Mouse (Mus musculus): ENCODE results near the gene Patl2. TPM values are rescaled to one million over a fixed set of nuclear protein-coding genes. Genes with fewer than 3 reads are reported as not detected.

Patl2 gene
- polyA plus RNA-seq, 1 experiment: not detected

GRCm38 (mm10) chr2:122191849-122192248, 5.9 kb upstream of the Patl2 start:
- Histone ChIP-seq H3K4me1 (ENCODE audit: control insufficient read depth, insufficient read depth, low read length) (no peaks in the 10 kb centered on the region), H3K27ac (ENCODE audit: insufficient read depth, low read depth, low read length) (no peak overlapping the region), H3K4me3 (ENCODE audit: insufficient read depth, low read depth, low read length) (no peak overlapping the region)
- WGBS: 84% methylated on average over 3 of the region's 3 CpGs
- TF ChIP-seq CTCF (IDR thresholded peaks at IDR 0.05; ENCODE audit: insufficient read depth, low read depth, low read length) (no peak), POLR2A (IDR thresholded peaks at IDR 0.05; ENCODE audit: insufficient read depth, low read depth, low read length) (no peak)

DNA sequence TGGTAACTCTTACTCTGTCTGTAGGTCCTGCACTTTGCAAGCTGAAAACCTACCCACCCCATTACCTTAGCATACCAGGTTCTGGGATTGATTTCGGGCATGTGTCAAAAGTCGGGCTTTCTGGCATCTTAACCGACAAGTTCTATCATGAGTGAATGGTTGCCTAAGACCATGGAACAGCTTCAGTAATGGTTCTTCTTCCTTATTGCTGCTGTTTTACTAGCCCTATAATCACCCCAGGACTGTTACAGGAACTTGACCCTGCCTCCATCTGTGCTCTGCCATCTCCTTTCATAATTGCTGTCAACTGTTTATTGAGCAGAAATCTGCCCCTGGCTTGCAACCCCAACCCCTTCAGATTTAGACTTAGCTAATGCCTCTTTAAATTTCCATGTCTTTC, 762 bp upstream of the Patl2 start:
- H3K4me1 ChIP-seq (ENCODE audit: control insufficient read depth, insufficient read depth, low read length): no peaks in the 10 kb centered on the region
- WGBS: 96% methylated on average over 3 of the region's 3 CpGs
- H3K27ac ChIP-seq (ENCODE audit: insufficient read depth, low read depth, low read length): no peak overlapping the region
- H3K4me3 ChIP-seq (ENCODE audit: insufficient read depth, low read depth, low read length): no peak overlapping the region
- TF ChIP-seq POLR2A (IDR thresholded peaks at IDR 0.05; ENCODE audit: insufficient read depth, low read depth, low read length): no peak
- no peak for TF ChIP-seq CTCF (IDR thresholded peaks at IDR 0.05; ENCODE audit: insufficient read depth, low read depth, low read length)

GRCm38 (mm10) chr2:122185086-122185485, 903 bp downstream of the Patl2 start:
- TF ChIP-seq CTCF (IDR thresholded peaks at IDR 0.05; ENCODE audit: insufficient read depth, low read depth, low read length): no peak
- 83% methylated on average over 4 of the region's 4 CpGs for WGBS
- no peaks in the 10 kb centered on the region for H3K4me1 ChIP-seq (ENCODE audit: control insufficient read depth, insufficient read depth, low read length)
- no peak overlapping the region for H3K27ac ChIP-seq (ENCODE audit: insufficient read depth, low read depth, low read length)
- H3K4me3 ChIP-seq (ENCODE audit: insufficient read depth, low read depth, low read length): no peak overlapping the region

DNA sequence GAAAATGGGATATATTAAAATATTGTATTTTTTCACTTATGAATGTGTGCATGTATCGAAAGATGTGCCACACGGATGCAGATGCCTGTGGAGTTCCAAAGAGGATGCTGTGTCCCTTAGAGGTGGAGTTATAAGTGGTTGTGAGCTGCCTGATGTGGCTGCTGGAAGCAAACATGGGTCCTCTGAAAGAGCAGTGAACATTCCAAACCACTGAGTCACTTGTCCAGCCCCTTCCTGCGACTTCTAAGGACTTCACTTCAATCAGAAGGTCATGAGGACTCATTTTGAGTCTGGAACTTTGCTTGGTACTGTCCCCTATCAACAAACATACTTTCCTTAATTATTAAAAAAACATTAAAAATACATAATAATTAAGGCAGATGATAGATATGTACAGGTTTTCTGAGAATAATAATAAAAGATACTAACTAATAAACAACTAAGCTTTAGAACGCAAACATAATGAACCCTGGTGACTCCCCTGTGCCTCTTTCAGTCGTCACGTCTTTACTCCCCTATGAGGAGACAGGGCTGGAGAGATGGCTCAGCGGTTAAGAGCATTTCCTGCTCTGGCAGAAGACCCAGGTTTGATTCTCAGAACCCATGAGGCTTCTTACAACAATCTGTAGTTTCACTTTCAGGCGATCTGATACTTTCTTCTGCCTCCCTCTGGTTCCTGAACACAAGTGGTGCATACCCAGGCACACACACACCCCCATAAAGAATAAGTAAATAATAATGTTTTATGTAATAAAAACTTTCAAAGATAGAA, 5.8 kb downstream of the Patl2 start:
- TF ChIP-seq CTCF (IDR thresholded peaks at IDR 0.05; ENCODE audit: insufficient read depth, low read depth, low read length): no peak
- TF ChIP-seq POLR2A (IDR thresholded peaks at IDR 0.05; ENCODE audit: insufficient read depth, low read depth, low read length): no peak
- WGBS: 78% methylated on average over 8 of the region's 8 CpGs
- Histone ChIP-seq H3K4me1 (ENCODE audit: control insufficient read depth, insufficient read depth, low read length) (no peaks in the 10 kb centered on the region), H3K4me3 (ENCODE audit: insufficient read depth, low read depth, low read length) (no peak overlapping the region), H3K27ac (ENCODE audit: insufficient read depth, low read depth, low read length) (no peak overlapping the region)

- no peak overlapping the region for H3K4me3 ChIP-seq (ENCODE audit: insufficient read depth, low read depth, low read length)
- 93% methylated on average over 2 of the region's 2 CpGs for WGBS
- TF ChIP-seq CTCF (IDR thresholded peaks at IDR 0.05; ENCODE audit: insufficient read depth, low read depth, low read length): no peak
- TF ChIP-seq POLR2A (IDR thresholded peaks at IDR 0.05; ENCODE audit: insufficient read depth, low read depth, low read length): no peak
These were observed 13.8 kb downstream of the Patl2 start for GRCm38 (mm10) chr2:122172188-122172587.

DNA sequence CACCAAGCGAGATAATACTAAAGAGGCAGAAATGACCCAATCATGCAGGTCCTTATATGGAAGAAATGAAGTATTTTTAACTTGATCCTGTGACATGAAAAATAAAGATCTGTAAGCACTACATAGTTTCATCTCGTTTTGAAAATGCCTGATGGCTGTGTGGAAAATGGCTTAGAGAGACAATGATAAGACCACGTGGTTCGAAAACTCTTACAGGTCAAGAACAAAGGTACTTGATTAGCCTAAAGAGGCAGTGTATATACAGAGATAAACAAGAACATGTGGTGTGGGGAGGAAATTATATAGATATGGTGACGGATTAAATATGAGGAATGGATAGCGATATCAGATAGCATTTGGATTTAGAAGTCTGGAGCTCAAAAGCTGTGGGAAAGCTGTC, 14.7 kb downstream of the Patl2 start:
- Histone ChIP-seq H3K27ac (ENCODE audit: insufficient read depth, low read depth, low read length) (no peak overlapping the region), H3K4me1 (ENCODE audit: control insufficient read depth, insufficient read depth, low read length) (no peaks in the 10 kb centered on the region), H3K4me3 (ENCODE audit: insufficient read depth, low read depth, low read length) (no peak overlapping the region)
- TF ChIP-seq POLR2A (IDR thresholded peaks at IDR 0.05; ENCODE audit: insufficient read depth, low read depth, low read length) (no peak), CTCF (IDR thresholded peaks at IDR 0.05; ENCODE audit: insufficient read depth, low read depth, low read length) (no peak)
- 89% methylated on average over 6 of the region's 6 CpGs for WGBS

More at GRCm38 (mm10) chr2:122172188-122172587, 13.8 kb downstream of the Patl2 start:
- no peaks in the 10 kb centered on the region for H3K4me1 ChIP-seq (ENCODE audit: control insufficient read depth, insufficient read depth, low read length)
- H3K27ac ChIP-seq (ENCODE audit: insufficient read depth, low read depth, low read length): no peak overlapping the region

DNA sequence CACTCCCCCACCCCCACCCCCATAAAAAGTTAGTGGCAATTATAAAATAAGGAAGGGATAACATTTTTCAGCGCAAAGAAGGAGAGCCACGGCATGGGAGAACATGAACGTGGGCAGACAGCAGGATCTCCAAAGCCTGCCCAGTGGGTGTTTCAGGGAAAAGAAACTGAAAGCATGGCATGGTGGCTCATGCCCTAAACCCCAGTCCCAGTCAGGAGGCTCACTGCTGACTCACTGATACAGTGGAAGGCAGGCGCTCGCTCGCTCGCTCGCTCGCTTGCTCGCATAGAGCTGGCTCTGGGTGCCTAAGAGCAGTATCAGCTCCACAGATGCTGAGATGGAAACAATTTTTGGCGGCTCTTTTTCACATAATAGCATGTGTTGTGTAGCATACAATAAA, 21.7 kb downstream of the Patl2 start:
- H3K4me1 ChIP-seq (ENCODE audit: control insufficient read depth, insufficient read depth, low read length): peaks cover 10% of the 10 kb centered on the region
- 59% methylated on average over 11 of the region's 11 CpGs for WGBS
- no peak overlapping the region for H3K4me3 ChIP-seq (ENCODE audit: insufficient read depth, low read depth, low read length)
- TF ChIP-seq CTCF (IDR thresholded peaks at IDR 0.05; ENCODE audit: insufficient read depth, low read depth, low read length) (no peak), POLR2A (IDR thresholded peaks at IDR 0.05; ENCODE audit: insufficient read depth, low read depth, low read length) (no peak)
- H3K27ac ChIP-seq (ENCODE audit: insufficient read depth, low read depth, low read length): peak overlapping the region; percentile 20; the same call in 1 of the 2 replicates

DNA sequence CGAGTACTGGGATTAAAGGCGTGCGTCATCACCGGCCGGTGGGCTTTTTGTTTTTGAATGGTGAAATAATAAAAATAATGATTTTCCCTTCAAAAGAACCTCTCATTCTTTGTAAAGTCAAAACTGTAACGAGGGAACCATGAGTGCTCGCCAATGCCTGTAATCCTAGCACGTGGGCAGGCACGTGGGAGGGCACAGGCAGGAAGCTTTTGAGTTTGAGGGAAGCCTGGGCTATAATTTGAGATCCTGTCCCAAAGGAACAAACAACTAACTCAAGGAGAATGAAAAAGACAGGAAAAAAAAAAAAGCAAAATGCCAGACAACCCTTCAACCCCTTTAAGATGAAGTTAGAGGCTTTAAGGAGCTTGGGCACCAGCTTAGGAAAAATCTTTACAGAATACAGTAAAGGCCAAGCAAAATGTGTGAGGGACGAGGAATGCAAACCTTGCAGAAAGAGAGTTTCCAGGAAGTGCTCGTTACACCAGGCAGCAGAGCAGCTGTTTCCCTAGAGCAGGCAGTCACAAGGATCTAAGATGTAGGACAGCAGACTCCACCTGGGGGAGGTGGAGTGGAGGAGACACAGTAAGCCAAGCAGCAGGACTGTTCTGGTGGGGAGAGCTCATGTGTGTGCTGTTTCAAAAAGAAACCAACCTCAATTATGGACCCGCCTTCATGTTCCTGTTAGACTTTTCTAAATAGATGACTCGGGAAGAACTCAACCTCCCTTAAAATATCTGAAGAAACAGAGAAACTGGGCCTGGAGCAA, 22.4 kb downstream of the Patl2 start:
- WGBS: 55% methylated on average over 13 of the region's 13 CpGs
- TF ChIP-seq POLR2A (IDR thresholded peaks at IDR 0.05; ENCODE audit: insufficient read depth, low read depth, low read length): no peak
- TF ChIP-seq CTCF (IDR thresholded peaks at IDR 0.05; ENCODE audit: insufficient read depth, low read depth, low read length): no peak
- peaks cover 10% of the 10 kb centered on the region for H3K4me1 ChIP-seq (ENCODE audit: control insufficient read depth, insufficient read depth, low read length)
- H3K4me3 ChIP-seq (ENCODE audit: insufficient read depth, low read depth, low read length): no peak overlapping the region
- peak overlapping the region; percentile 20; the same call in 1 of the 2 replicates for H3K27ac ChIP-seq (ENCODE audit: insufficient read depth, low read depth, low read length)

DNA sequence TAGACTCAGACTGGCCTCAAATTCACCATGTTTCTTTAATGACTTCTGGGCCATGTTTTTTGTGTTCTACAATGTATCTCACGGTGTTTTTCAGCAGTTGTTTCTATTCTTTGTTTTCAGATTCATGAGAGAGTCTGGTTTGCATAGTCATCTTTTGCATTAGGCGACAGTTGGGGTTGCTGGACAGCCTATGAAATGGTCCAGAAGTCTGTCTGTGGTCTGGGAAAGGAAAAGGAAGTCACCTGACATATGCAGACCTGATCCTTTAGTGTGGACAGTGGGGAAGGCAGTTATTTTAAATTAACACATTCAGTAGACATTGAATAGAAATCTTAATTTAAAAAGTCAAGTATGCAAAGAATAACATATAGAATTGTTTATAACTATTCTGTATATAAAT, 23.5 kb downstream of the Patl2 start:
- no peak overlapping the region for H3K27ac ChIP-seq (ENCODE audit: insufficient read depth, low read depth, low read length)
- 86% methylated on average over 2 of the region's 2 CpGs for WGBS
- H3K4me1 ChIP-seq (ENCODE audit: control insufficient read depth, insufficient read depth, low read length): peaks cover 10% of the 10 kb centered on the region
- TF ChIP-seq POLR2A (IDR thresholded peaks at IDR 0.05; ENCODE audit: insufficient read depth, low read depth, low read length): no peak
- no peak for TF ChIP-seq CTCF (IDR thresholded peaks at IDR 0.05; ENCODE audit: insufficient read depth, low read depth, low read length)
- no peak overlapping the region for H3K4me3 ChIP-seq (ENCODE audit: insufficient read depth, low read depth, low read length)

All from olfactory bulb, adult 2 months (tissue).